8 mouse cellular contexts compared by ENCODE assay signal in the genomic region with DNA sequence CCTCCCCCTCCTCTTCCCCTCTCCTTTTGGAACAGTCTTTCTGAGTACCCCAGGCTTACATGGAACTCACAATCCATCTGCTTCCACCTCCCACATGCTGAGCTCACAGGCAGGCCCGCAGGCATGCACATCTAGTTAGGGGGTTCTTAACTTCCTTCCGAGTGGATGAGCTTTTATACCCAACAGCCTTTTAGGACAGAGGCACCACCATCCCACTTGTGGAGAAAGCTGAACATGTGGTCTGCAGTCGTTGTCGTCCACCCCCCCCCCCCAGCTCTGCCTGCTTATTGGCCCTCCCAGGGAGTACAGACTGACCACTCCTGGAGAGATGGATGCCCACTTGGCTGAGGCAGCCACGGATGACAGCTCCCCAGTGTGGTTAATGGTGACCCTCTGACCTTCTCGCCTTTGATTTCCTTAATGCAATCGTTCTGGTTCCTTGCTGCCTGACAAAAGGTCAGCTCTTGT.
DNase-seq lines count a peak whose midpoint lies in the region; ATAC-seq and TF ChIP-seq lines count a peak whose summit lies in the region.

No protein-coding gene starts in this region.

- no peak overlapping the region for H3K9ac ChIP-seq in embryonic facial prominence, embryonic 14.5 days (ENCODE audit: low read depth, low read length)
- H3K9ac ChIP-seq in kidney, postnatal 0 days (ENCODE audit: low read depth, low read length): no peak overlapping the region

- no peak for DNase-seq in frontal cortex, postnatal 14 days (ENCODE audit: low spot score in 2 of 2)
- DNase-seq in adrenal gland, postnatal 10 days: peak; percentile 27
- peak; percentile 72 for DNase-seq in embryonic facial prominence, embryonic 14.5 days (ENCODE audit: low spot score)
- DNase-seq in kidney, postnatal 0 days (ENCODE audit: low spot score): peak; percentile 86
- DNase-seq in lung, postnatal 4 days: peak; percentile 29 to 74
- no peak for DNase-seq in urinary bladder, adult 2 months (ENCODE audit: low spot score)
- no peak for DNase-seq in spleen, postnatal 10 days (ENCODE audit: low spot score in 2 of 2)

- no peak overlapping the region; the same call in 1 of the 2 replicates for H3K4me2 ChIP-seq in embryonic facial prominence, embryonic 14.5 days (ENCODE audit: low read depth, low read length)
- no peak overlapping the region for H3K4me2 ChIP-seq in kidney, postnatal 0 days (ENCODE audit: low read length)

- H3K27ac ChIP-seq in embryonic facial prominence, embryonic 14.5 days (replicated peaks; ENCODE audit: low read depth, low read length): peak overlapping the region; percentile 71
- H3K27ac ChIP-seq in kidney, postnatal 0 days: no peak overlapping the region

- ATAC-seq in frontal cortex, adult (ENCODE audit: low TSS enrichment): peak; percentile 85
- ATAC-seq in embryonic facial prominence, embryonic 14.5 days (ENCODE audit: low read depth): peak; percentile 60; the same call in 1 of the 2 replicates
- ATAC-seq in kidney, postnatal 0 days (replicated peaks; ENCODE audit: low FRiP score, low read depth): peak; percentile 90

- no peaks in the 10 kb centered on the region for H3K9me3 ChIP-seq in embryonic facial prominence, embryonic 14.5 days (ENCODE audit: control insufficient read depth, low read length)
- H3K9me3 ChIP-seq in kidney, postnatal 0 days (replicated peaks; ENCODE audit: low read length): no peaks in the 10 kb centered on the region

- H3K4me3 ChIP-seq in embryonic facial prominence, embryonic 14.5 days (ENCODE audit: low read depth, low read length): no peak overlapping the region
- no peak overlapping the region for H3K4me3 ChIP-seq in kidney, postnatal 0 days (replicated peaks; ENCODE audit: low read depth, low read length)

- H3K4me1 ChIP-seq in embryonic facial prominence, embryonic 14.5 days (ENCODE audit: control insufficient read depth, insufficient read depth, low read length): peaks cover 19% of the 10 kb centered on the region; the same call in 1 of the 2 replicates
- H3K4me1 ChIP-seq in kidney, postnatal 0 days (replicated peaks; ENCODE audit: insufficient read depth, low read length): 0 out of 2 replicates have a peak, but pooled peaks cover 4% of the 10 kb centered on the region

- 7% methylated on average over 7 of the region's 7 CpGs for WGBS in embryonic facial prominence, embryonic 14.5 days
- WGBS in kidney, postnatal 0 days: 1% methylated on average over 7 of the region's 7 CpGs

- no peak for TF ChIP-seq CTCF in kidney, postnatal 0 days (IDR thresholded peaks at IDR 0.05; ENCODE audit: low read depth)

- no peaks in the 10 kb centered on the region for H3K36me3 ChIP-seq in embryonic facial prominence, embryonic 14.5 days (ENCODE audit: control insufficient read depth, insufficient read depth, low read length)
- H3K36me3 ChIP-seq in kidney, postnatal 0 days (ENCODE audit: insufficient read depth, low read length): no peaks in the 10 kb centered on the region

- no peaks in the 10 kb centered on the region for H3K27me3 ChIP-seq in embryonic facial prominence, embryonic 14.5 days (replicated peaks; ENCODE audit: control insufficient read depth, insufficient read depth, low read length)
- H3K27me3 ChIP-seq in kidney, postnatal 0 days (ENCODE audit: insufficient read depth, low read length): no peaks in the 10 kb centered on the region

Comparison
In these comparisons a context has a peak if more than half of its experiments do, and no peak if none do; other contexts are left out.
1. DNase-seq: peak in adrenal gland, postnatal 10 days (single experiment), embryonic facial prominence, embryonic 14.5 days (single experiment), kidney, postnatal 0 days (single experiment) and lung, postnatal 4 days (2 of 2); none in frontal cortex, postnatal 14 days (0 of 2), urinary bladder, adult 2 months (single experiment) and spleen, postnatal 10 days (0 of 2).
2. Peak in every context shown above with its lines, with median percentiles within 50 percentile points of each other: ATAC-seq.